Comparison of ENCODE assay signal across 12 mouse cellular contexts in the genomic region with DNA sequence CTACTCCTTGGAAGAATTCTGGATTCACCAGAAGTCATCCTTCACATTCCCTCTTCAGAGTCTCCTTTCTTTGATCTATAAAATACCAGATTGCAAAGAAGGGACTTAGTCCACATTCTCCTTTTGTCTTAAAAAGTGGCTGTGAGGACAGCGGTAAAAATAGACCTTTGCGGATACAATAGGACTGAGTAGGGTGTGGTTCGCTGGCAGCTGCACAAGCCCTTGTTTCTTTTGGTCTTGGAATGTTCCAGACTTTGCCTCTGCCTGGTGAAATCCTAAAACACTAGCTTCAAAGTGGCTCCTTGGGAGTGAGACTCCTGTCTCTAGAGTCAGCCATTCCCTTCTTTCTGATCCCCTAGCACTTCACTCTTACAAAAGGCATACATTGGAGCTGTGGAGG. TPM values are rescaled to one million over a fixed set of nuclear protein-coding genes. Genes with fewer than 3 reads are reported as not detected.
DNase-seq lines count a peak whose midpoint lies in the region; ATAC-seq lines count a peak whose summit lies in the region.
"Had no signal": no experiment of that assay in that cellular context is flagged by ENCODE, and none has a peak within 500 bp of the region (broad histone marks: within the 10 kb centered on the region; RNA-seq: fewer than 3 reads in every experiment).

No protein-coding gene starts in this region.

- H3K4me2 ChIP-seq in heart, embryonic 15.5 days: no peak overlapping the region
- H3K4me2 ChIP-seq in forebrain, embryonic 16.5 days (ENCODE audit: low read length): no peak overlapping the region
- no peak overlapping the region for H3K4me2 ChIP-seq in hindbrain, embryonic 12.5 days (replicated peaks)
- H3K4me2 ChIP-seq: forebrain, embryonic 13.5 days had no signal

- ATAC-seq in heart, embryonic 15.5 days (replicated peaks; ENCODE audit: insufficient number of reproducible peaks, insufficient read depth, low FRiP score, low read depth): 0 out of 2 replicates have a peak, but pooled peaks have one; percentile 39
- ATAC-seq in forebrain, embryonic 16.5 days: no peak
- no peak for ATAC-seq in hindbrain, embryonic 12.5 days (ENCODE audit: low FRiP score)
- ATAC-seq: forebrain, embryonic 13.5 days had no signal

- DNase-seq in gastrocnemius, adult 18-20 months (ENCODE audit: low spot score): peak; percentile 46
- DNase-seq in gastrocnemius, postnatal 10 days: no peak
- DNase-seq in Muller cell, postnatal 12 days (ENCODE audit: inconsistent ontology term): peak; percentile 16
- DNase-seq in kidney, postnatal 36 days: peak; percentile 64 to 68
- no peak for DNase-seq in urinary bladder, postnatal 4 days (ENCODE audit: low spot score in 2 of 2)
- DNase-seq: left cerebral cortex, postnatal 4 days; thymus, adult 18-20 months had no signal

- no peak overlapping the region for H3K9ac ChIP-seq in heart, embryonic 15.5 days
- H3K9ac ChIP-seq in forebrain, embryonic 16.5 days (replicated peaks; ENCODE audit: low read depth, low read length): no peak overlapping the region
- H3K9ac ChIP-seq in hindbrain, embryonic 12.5 days: no peak overlapping the region
- H3K9ac ChIP-seq: forebrain, embryonic 13.5 days had no signal

- WGBS in heart, embryonic 15.5 days: 52% methylated on average over 3 of the region's 3 CpGs
- 91% methylated on average over 3 of the region's 3 CpGs for WGBS in forebrain, embryonic 16.5 days
- WGBS in hindbrain, embryonic 12.5 days: 86% methylated on average over 3 of the region's 3 CpGs

- no peaks in the 10 kb centered on the region for H3K9me3 ChIP-seq in heart, embryonic 15.5 days (replicated peaks)
- no peaks in the 10 kb centered on the region for H3K9me3 ChIP-seq in forebrain, embryonic 16.5 days (ENCODE audit: control insufficient read depth, low read length)
- H3K9me3 ChIP-seq in hindbrain, embryonic 12.5 days (replicated peaks): no peaks in the 10 kb centered on the region
- H3K9me3 ChIP-seq: forebrain, embryonic 13.5 days had no signal

- no peaks in the 10 kb centered on the region for H3K36me3 ChIP-seq in heart, embryonic 15.5 days
- H3K36me3 ChIP-seq in forebrain, embryonic 16.5 days (ENCODE audit: control insufficient read depth, insufficient read depth): no peaks in the 10 kb centered on the region
- no peaks in the 10 kb centered on the region for H3K36me3 ChIP-seq in hindbrain, embryonic 12.5 days

- no peaks in the 10 kb centered on the region for H3K27me3 ChIP-seq in heart, embryonic 15.5 days
- H3K27me3 ChIP-seq in forebrain, embryonic 16.5 days (replicated peaks; ENCODE audit: control insufficient read depth, insufficient read depth, low read length): no peaks in the 10 kb centered on the region
- H3K27me3 ChIP-seq in hindbrain, embryonic 12.5 days: no peaks in the 10 kb centered on the region
- H3K27me3 ChIP-seq: forebrain, embryonic 13.5 days had no signal

- H3K27ac ChIP-seq in heart, embryonic 15.5 days: peak overlapping the region; percentile 29
- no peak overlapping the region for H3K27ac ChIP-seq in forebrain, embryonic 16.5 days (ENCODE audit: low read length)
- H3K27ac ChIP-seq in hindbrain, embryonic 12.5 days: no peak overlapping the region
- H3K27ac ChIP-seq: forebrain, embryonic 13.5 days; macrophage had no signal

- no peak overlapping the region for H3K4me3 ChIP-seq in heart, embryonic 15.5 days
- H3K4me3 ChIP-seq in forebrain, embryonic 16.5 days (replicated peaks; ENCODE audit: low read length): no peak overlapping the region
- no peak overlapping the region for H3K4me3 ChIP-seq in hindbrain, embryonic 12.5 days
- H3K4me3 ChIP-seq: forebrain, embryonic 13.5 days had no signal

- peaks cover 21% of the 10 kb centered on the region for H3K4me1 ChIP-seq in heart, embryonic 15.5 days (replicated peaks)
- H3K4me1 ChIP-seq in forebrain, embryonic 16.5 days (replicated peaks; ENCODE audit: control insufficient read depth, insufficient read depth, low read length): no peaks in the 10 kb centered on the region
- no peaks in the 10 kb centered on the region; the same call in 1 of the 2 replicates for H3K4me1 ChIP-seq in hindbrain, embryonic 12.5 days
- H3K4me1 ChIP-seq: forebrain, embryonic 13.5 days had no signal

RNA-seq across cellular contexts. Expression of gene Mkln1, which starts 27.4 kb away (rescaled TPM):
- total RNA-seq in gastrocnemius, adult 18-20 months (2021): 100 to 1,000 TPM; 142 to 160 TPM
- 100 to 1,000 TPM; 104 to 118 TPM for total RNA-seq in gastrocnemius, postnatal 10 days (2021)
- 190 and 194 TPM in 2 replicates for polyA plus RNA-seq in heart, embryonic 15.5 days (2015; fragmentation: Nextera tagmentation; extraction: Ambion mirVana)
- polyA plus RNA-seq in forebrain, embryonic 16.5 days (2015; fragmentation: Nextera tagmentation; extraction: Ambion mirVana): 159 and 177 TPM in 2 replicates
- polyA plus RNA-seq in hindbrain, embryonic 12.5 days (2016; fragmentation: Nextera tagmentation; extraction: Ambion mirVana): 182 and 195 TPM in 2 replicates

Comparison
In these comparisons a context has a peak if more than half of its experiments do, and no peak if none do; other contexts are left out.
1. DNase-seq: peak in gastrocnemius, adult 18-20 months (single experiment), Muller cell, postnatal 12 days (single experiment) and kidney, postnatal 36 days (2 of 2); none in gastrocnemius, postnatal 10 days (single experiment) and urinary bladder, postnatal 4 days (0 of 2).